Mouse (Mus musculus): Measurements from ENCODE around the gene BC017158.

The BC017158 gene

GRCm38 (mm10) chr7:128234796-128235195 lies 63.2 kb downstream of the BC017158 start:
- no peak for DNase-seq (ENCODE audit: low spot score)

DNA sequence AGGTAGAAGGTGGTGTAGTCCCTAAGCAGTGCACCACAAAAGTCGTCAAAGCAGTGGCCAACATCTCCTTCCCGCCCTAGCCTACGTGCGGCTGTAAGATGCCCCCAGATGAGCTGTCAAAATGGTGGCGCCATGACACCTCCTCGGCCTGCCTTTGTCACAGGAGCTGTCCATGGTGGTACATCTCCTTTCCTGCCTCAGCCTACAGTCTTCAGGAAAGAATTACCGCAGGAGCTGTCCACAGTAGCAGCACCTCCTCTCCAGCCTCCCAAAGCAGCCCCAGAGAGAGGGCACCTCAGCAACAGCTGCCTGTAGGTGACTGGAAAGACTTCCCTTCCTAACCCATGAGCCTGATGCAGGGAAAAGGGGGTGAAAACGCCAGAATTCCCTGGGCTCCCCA lies 66.2 kb downstream of the BC017158 start:
- DNase-seq (ENCODE audit: low spot score) = no peak

Measured in urinary bladder, postnatal 25 days (tissue).